8 mouse cellular contexts compared by ENCODE assay signal in genomic region chr6:145779383-145779782, GRCm38 (mm10). TPM values are rescaled to one million over a fixed set of nuclear protein-coding genes. Genes with fewer than 3 reads are reported as not detected.
A peak's percentile ranks its signal among the peaks of the same experiment; 100 is the strongest.
DNase-seq lines count a peak whose midpoint lies in the region; ATAC-seq and TF ChIP-seq lines count a peak whose summit lies in the region.
"Had no signal": no experiment of that assay in that cellular context is flagged by ENCODE, and none has a peak within 500 bp of the region (broad histone marks: within the 10 kb centered on the region; RNA-seq: fewer than 3 reads in every experiment).

No protein-coding gene starts in this region.

- peaks cover 48% of the 10 kb centered on the region for H3K4me1 ChIP-seq in limb, embryonic 13.5 days
- no peaks in the 10 kb centered on the region for H3K4me1 ChIP-seq in stomach, embryonic 15.5 days

- DNase-seq in left cerebral cortex, adult 2 months (ENCODE audit: extremely low spot score in 1 of 2, low spot score in 2 of 2): no peak
- no peak for DNase-seq in left cerebral cortex, postnatal 36 days (ENCODE audit: low spot score in 2 of 2)
- DNase-seq in ovary, postnatal 14 days (ENCODE audit: low spot score): no peak
- DNase-seq in right cerebral cortex, postnatal 4 days: no peak

- intact Hi-C loops in left cerebral cortex, adult 2 months (cut with DNase I): no loop called here
- intact Hi-C loops in left cerebral cortex, postnatal 36 days (cut with DNase I): no loop called here

- ATAC-seq in granulocyte monocyte progenitor cell, adult 5-6 weeks (replicated peaks; ENCODE audit: poor library complexity, severe bottlenecking): peak; percentile 99
- ATAC-seq in limb, embryonic 13.5 days (ENCODE audit: low FRiP score, low read depth): peak; percentile 48; the same call in 1 of the 2 replicates
- peak; percentile 75; the same call in 1 of the 2 replicates for ATAC-seq in stomach, embryonic 15.5 days (ENCODE audit: insufficient read depth, low FRiP score, low read depth)

- H3K9me3 ChIP-seq in limb, embryonic 13.5 days: no peaks in the 10 kb centered on the region
- no peaks in the 10 kb centered on the region for H3K9me3 ChIP-seq in stomach, embryonic 15.5 days

- 8% methylated on average over 6 of the region's 6 CpGs for WGBS in limb, embryonic 13.5 days
- WGBS in stomach, embryonic 15.5 days: 23% methylated on average over 6 of the region's 6 CpGs

- no peak overlapping the region for H3K9ac ChIP-seq in limb, embryonic 13.5 days
- no peak overlapping the region for H3K9ac ChIP-seq in stomach, embryonic 15.5 days

- H3K4me3 ChIP-seq in left cerebral cortex, adult 2 months: no peak overlapping the region
- no peak overlapping the region for H3K4me3 ChIP-seq in limb, embryonic 13.5 days
- no peak overlapping the region for H3K4me3 ChIP-seq in stomach, embryonic 15.5 days (replicated peaks)
- H3K4me3 ChIP-seq: forebrain, embryonic 10.5 days had no signal

- no peaks in the 10 kb centered on the region for H3K27me3 ChIP-seq in limb, embryonic 13.5 days
- no peaks in the 10 kb centered on the region for H3K27me3 ChIP-seq in stomach, embryonic 15.5 days (replicated peaks)

- peak overlapping the region; percentile 40; the same call in 1 of the 2 replicates for H3K27ac ChIP-seq in left cerebral cortex, adult 2 months
- 0 out of 2 replicates have a peak overlapping the region, but pooled peaks have one; percentile 8 for H3K27ac ChIP-seq in limb, embryonic 13.5 days
- no peak overlapping the region for H3K27ac ChIP-seq in stomach, embryonic 15.5 days
- H3K27ac ChIP-seq: forebrain, embryonic 10.5 days had no signal

- no peak overlapping the region for H3K4me2 ChIP-seq in limb, embryonic 13.5 days (replicated peaks)
- H3K4me2 ChIP-seq in stomach, embryonic 15.5 days: no peak overlapping the region

- H3K36me3 ChIP-seq in limb, embryonic 13.5 days: no peaks in the 10 kb centered on the region
- H3K36me3 ChIP-seq in stomach, embryonic 15.5 days: no peaks in the 10 kb centered on the region
- H3K36me3 ChIP-seq: forebrain, embryonic 10.5 days had no signal

- TF ChIP-seq CTCF in left cerebral cortex, adult 2 months (IDR thresholded peaks at IDR 0.05): no peak

RNA-seq across cellular contexts. Expression of gene Rassf8, which starts 32.8 kb away (rescaled TPM):
- total RNA-seq in left cerebral cortex, adult 2 months (2021): 10 to 100 TPM; 19.3 to 19.5 TPM
- 10 to 100 TPM; 18.9 to 24.7 TPM for total RNA-seq in left cerebral cortex, postnatal 36 days (2021)
- total RNA-seq in granulocyte monocyte progenitor cell, adult 5-6 weeks (2014; fragmentation: Nextera tagmentation): 13.0 and 15.3 TPM in 2 replicates
- total RNA-seq in granulocyte monocyte progenitor cell, adult 5-6 weeks (2017): 13.5 and 14.1 TPM in 2 replicates
- 13.2 and 14.0 TPM in 2 replicates for polyA plus RNA-seq in limb, embryonic 13.5 days (2015; fragmentation: Nextera tagmentation; extraction: Ambion mirVana)
- polyA plus RNA-seq in stomach, embryonic 15.5 days (2015; fragmentation: Nextera tagmentation; extraction: Ambion mirVana): 6.1 and 7.2 TPM in 2 replicates

Comparison
In these comparisons a context has a peak if more than half of its experiments do, and no peak if none do; other contexts are left out.
1. ATAC-seq: peak in every context shown above with its lines; median percentile 99 in granulocyte monocyte progenitor cell, adult 5-6 weeks; 75 in stomach, embryonic 15.5 days; 48 in limb, embryonic 13.5 days.